Comparison of ENCODE assay signal across 8 mouse cellular contexts in the genomic region with DNA sequence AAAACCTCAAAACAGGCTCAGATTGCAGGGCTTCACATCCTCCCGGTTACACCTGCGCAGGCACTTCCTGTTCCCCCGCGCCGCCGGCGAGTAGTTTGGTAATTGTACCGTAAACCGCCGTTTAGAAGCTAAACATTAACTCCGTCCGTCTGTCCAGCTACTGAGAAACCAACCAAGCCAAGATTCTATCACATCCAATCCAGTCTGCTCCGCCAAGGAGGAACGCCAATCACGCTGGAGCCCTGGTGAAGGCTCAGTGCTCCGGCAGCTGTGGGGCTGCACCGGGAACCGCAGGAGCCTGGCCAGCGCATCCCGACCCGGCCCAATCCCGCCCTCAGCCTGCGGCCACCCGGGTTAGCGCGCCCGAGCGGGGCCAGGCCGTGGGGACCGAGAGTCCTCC. TPM values are rescaled to one million over a fixed set of nuclear protein-coding genes. Genes with fewer than 3 reads are reported as not detected.
A peak's percentile ranks its signal among the peaks of the same experiment; 100 is the strongest.
DNase-seq lines count a peak whose midpoint lies in the region; ATAC-seq lines count a peak whose summit lies in the region.

No protein-coding gene starts in this region.

- H3K36me3 ChIP-seq in heart, embryonic 12.5 days = peaks cover 3% of the 10 kb centered on the region
- H3K36me3 ChIP-seq in embryonic facial prominence, embryonic 14.5 days (ENCODE audit: control insufficient read depth, insufficient read depth, low read length) = no peaks in the 10 kb centered on the region
- no peaks in the 10 kb centered on the region for H3K36me3 ChIP-seq in kidney, embryonic 14.5 days (ENCODE audit: control insufficient read depth, insufficient read depth, low read length)

- no peaks in the 10 kb centered on the region for H3K9me3 ChIP-seq in heart, embryonic 12.5 days (replicated peaks)
- no peaks in the 10 kb centered on the region for H3K9me3 ChIP-seq in embryonic facial prominence, embryonic 14.5 days (ENCODE audit: control insufficient read depth, low read length)
- no peaks in the 10 kb centered on the region for H3K9me3 ChIP-seq in kidney, embryonic 14.5 days (ENCODE audit: control insufficient read depth, low read length)

- H3K27ac ChIP-seq in heart, embryonic 12.5 days (ENCODE audit: poor library complexity, severe bottlenecking) = peak overlapping the region; percentile 97
- peak overlapping the region; percentile 91 for H3K27ac ChIP-seq in embryonic facial prominence, embryonic 14.5 days (replicated peaks; ENCODE audit: low read depth, low read length)
- H3K27ac ChIP-seq in kidney, embryonic 14.5 days (ENCODE audit: low read depth, low read length) = peak overlapping the region; percentile 97

- ATAC-seq in heart, embryonic 12.5 days (ENCODE audit: insufficient number of reproducible peaks, low FRiP score) = no peak; the same call in 1 of the 2 replicates
- peak; percentile 80 for ATAC-seq in embryonic facial prominence, embryonic 14.5 days (ENCODE audit: low read depth)
- ATAC-seq in kidney, embryonic 14.5 days (ENCODE audit: low FRiP score, low TSS enrichment) = peak; percentile 88; the same call in 1 of the 2 replicates
- peak; percentile 68 for ATAC-seq in megakaryocyte-erythroid progenitor cell, adult 5-6 weeks (replicated peaks; ENCODE audit: low FRiP score, low TSS enrichment, poor library complexity, severe bottlenecking)

- H3K4me3 ChIP-seq in heart, embryonic 12.5 days = peak overlapping the region; percentile 88
- H3K4me3 ChIP-seq in embryonic facial prominence, embryonic 14.5 days (ENCODE audit: low read depth, low read length) = peak overlapping the region; percentile 93
- H3K4me3 ChIP-seq in kidney, embryonic 14.5 days (ENCODE audit: low read length) = peak overlapping the region; percentile 83

- peaks cover 28% of the 10 kb centered on the region for H3K4me1 ChIP-seq in heart, embryonic 12.5 days (replicated peaks)
- H3K4me1 ChIP-seq in embryonic facial prominence, embryonic 14.5 days (ENCODE audit: control insufficient read depth, insufficient read depth, low read length) = peaks cover 13% of the 10 kb centered on the region
- H3K4me1 ChIP-seq in kidney, embryonic 14.5 days (ENCODE audit: control insufficient read depth, insufficient read depth, low read length) = peaks cover 13% of the 10 kb centered on the region

- H3K27me3 ChIP-seq in heart, embryonic 12.5 days (replicated peaks) = no peaks in the 10 kb centered on the region
- no peaks in the 10 kb centered on the region for H3K27me3 ChIP-seq in embryonic facial prominence, embryonic 14.5 days (replicated peaks; ENCODE audit: control insufficient read depth, insufficient read depth, low read length)
- H3K27me3 ChIP-seq in kidney, embryonic 14.5 days (ENCODE audit: control insufficient read depth, insufficient read depth, low read length) = no peaks in the 10 kb centered on the region

- H3K9ac ChIP-seq in heart, embryonic 12.5 days = peak overlapping the region; percentile 86
- peak overlapping the region; percentile 96 for H3K9ac ChIP-seq in embryonic facial prominence, embryonic 14.5 days (ENCODE audit: low read depth, low read length)
- peak overlapping the region; percentile 95 for H3K9ac ChIP-seq in kidney, embryonic 14.5 days (ENCODE audit: low read depth, low read length)

- H3K4me2 ChIP-seq in heart, embryonic 12.5 days = peak overlapping the region; percentile 88
- H3K4me2 ChIP-seq in embryonic facial prominence, embryonic 14.5 days (ENCODE audit: low read depth, low read length) = peak overlapping the region; percentile 72
- H3K4me2 ChIP-seq in kidney, embryonic 14.5 days (replicated peaks; ENCODE audit: low read depth, low read length) = peak overlapping the region; percentile 60

- DNase-seq in heart, adult 8-10 months (ENCODE audit: low spot score) = no peak
- peak; percentile 80 for DNase-seq in ES-CJ7 (ENCODE audit: low read depth, low spot score)
- DNase-seq in embryonic facial prominence, embryonic 14.5 days (ENCODE audit: low spot score) = peak; percentile 85
- DNase-seq in testis, postnatal 10 days (ENCODE audit: low spot score) = peak; percentile 67
- no peak for DNase-seq in adrenal gland, postnatal 36 days

- under 1% methylated on average over 30 of the region's 30 CpGs for WGBS in heart, embryonic 12.5 days
- 0% methylated on average over 14 of the region's 30 CpGs for WGBS in embryonic facial prominence, embryonic 14.5 days
- under 1% methylated on average over 30 of the region's 30 CpGs for WGBS in kidney, embryonic 14.5 days

RNA-seq across cellular contexts. Expression of a gene that starts 0.5 kb away (rescaled TPM):
- 7.9 and 8.8 TPM in 2 replicates for polyA plus RNA-seq in heart, embryonic 12.5 days (2016; fragmentation: Nextera tagmentation; extraction: Ambion mirVana)
- total RNA-seq in heart, adult 8-10 months (2022) = 10 to 100 TPM in 3 of 4 experiments, 1 to 10 TPM in 1; 7.7 to 13.3 (median 11.3) TPM
- 7.7 and 8.1 TPM in 2 replicates for polyA plus RNA-seq in embryonic facial prominence, embryonic 14.5 days (2014; fragmentation: Nextera tagmentation; extraction: Ambion mirVana)
- polyA plus RNA-seq in kidney, embryonic 14.5 days (2014; fragmentation: Nextera tagmentation; extraction: Ambion mirVana) = 7.1 and 16.4 TPM in 2 replicates
- total RNA-seq in megakaryocyte-erythroid progenitor cell, adult 5-6 weeks (2014; fragmentation: Nextera tagmentation) = 4.4 and 5.6 TPM in 2 replicates
- 2.0 and 5.6 TPM in 2 replicates for total RNA-seq in megakaryocyte-erythroid progenitor cell, adult 5-6 weeks (2017)
- 10 to 100 TPM; 34.9 to 39.2 TPM for total RNA-seq in adrenal gland, postnatal 36 days (2021)

RNA-seq across cellular contexts. Expression of a gene that starts 51.0 kb away (rescaled TPM):
- polyA plus RNA-seq in heart, embryonic 12.5 days (2016; fragmentation: Nextera tagmentation; extraction: Ambion mirVana) = 154 and 163 TPM in 2 replicates
- 1,000 to 10,000 TPM; 1,494 to 1,679 (median 1,556) TPM for total RNA-seq in heart, adult 8-10 months (2022)
- polyA plus RNA-seq in embryonic facial prominence, embryonic 14.5 days (2014; fragmentation: Nextera tagmentation; extraction: Ambion mirVana) = 64.7 and 94.7 TPM in 2 replicates
- polyA plus RNA-seq in kidney, embryonic 14.5 days (2014; fragmentation: Nextera tagmentation; extraction: Ambion mirVana) = 0.14 TPM in 1 of 2 replicates, not detected in the other
- total RNA-seq in megakaryocyte-erythroid progenitor cell, adult 5-6 weeks (2014; fragmentation: Nextera tagmentation) = not detected in 2 replicates
- not detected in 2 replicates for total RNA-seq in megakaryocyte-erythroid progenitor cell, adult 5-6 weeks (2017)
- total RNA-seq in adrenal gland, postnatal 36 days (2021) = under 1 TPM in 1 of 2 experiments, not detected in 1; 0.40 TPM

RNA-seq across cellular contexts. Expression of a gene that starts 59.8 kb away (rescaled TPM):
- 138 TPM in 2 replicates for polyA plus RNA-seq in heart, embryonic 12.5 days (2016; fragmentation: Nextera tagmentation; extraction: Ambion mirVana)
- total RNA-seq in heart, adult 8-10 months (2022) = 10 to 100 TPM; 75.6 to 96.5 (median 88.1) TPM
- polyA plus RNA-seq in embryonic facial prominence, embryonic 14.5 days (2014; fragmentation: Nextera tagmentation; extraction: Ambion mirVana) = 95.5 and 109 TPM in 2 replicates
- polyA plus RNA-seq in kidney, embryonic 14.5 days (2014; fragmentation: Nextera tagmentation; extraction: Ambion mirVana) = 91.8 and 125 TPM in 2 replicates
- total RNA-seq in megakaryocyte-erythroid progenitor cell, adult 5-6 weeks (2014; fragmentation: Nextera tagmentation) = 53.9 and 60.1 TPM in 2 replicates
- 15.9 and 20.8 TPM in 2 replicates for total RNA-seq in megakaryocyte-erythroid progenitor cell, adult 5-6 weeks (2017)
- 10 to 100 TPM; 53.3 to 58.0 TPM for total RNA-seq in adrenal gland, postnatal 36 days (2021)

Comparison
In these comparisons a context has a peak if more than half of its experiments do, and no peak if none do; other contexts are left out.
1. DNase-seq: peak in ES-CJ7 (single experiment), embryonic facial prominence, embryonic 14.5 days (single experiment) and testis, postnatal 10 days (single experiment); none in heart, adult 8-10 months (single experiment) and adrenal gland, postnatal 36 days (0 of 2).
2. RNA of a gene that starts 51.0 kb away (total RNA-seq): 1,494 to 1,679 TPM in heart, adult 8-10 months; 0.40 TPM in adrenal gland, postnatal 36 days and not detected in megakaryocyte-erythroid progenitor cell, adult 5-6 weeks; every median in the first group is over 1,000 times any median in the second.
3. Peak in every context shown above with its lines, with median percentiles within 50 percentile points of each other: H3K27ac ChIP-seq, H3K4me2 ChIP-seq, H3K4me3 ChIP-seq and H3K9ac ChIP-seq.